Mouse (Mus musculus) layer of hippocampus, adult 9-11 months (tissue): ENCODE data around the gene Plac1.

Experiments
- DNase-seq: peaks from one replicate; pipeline ENCODE4 v3.0.0; 2022

Gene Plac1

GRCm38 (mm10) chrX:53196392-53196791, 43.5 kb downstream of the Plac1 start:
- no peak for DNase-seq

- DNase-seq, result no peak
Measured at GRCm38 (mm10) chrX:53188692-53189091, 51.2 kb downstream of the Plac1 start.

- no peak for DNase-seq
Measured at GRCm38 (mm10) chrX:53179801-53180200, 60.1 kb downstream of the Plac1 start.

- DNase-seq, result no peak
Measured at GRCm38 (mm10) chrX:53176296-53176695, 63.6 kb downstream of the Plac1 start.

GRCm38 (mm10) chrX:53168623-53169022, 71.3 kb downstream of the Plac1 start:
- DNase-seq, result no peak

GRCm38 (mm10) chrX:53166901-53167525, 72.9 kb downstream of the Plac1 start:
- DNase-seq, result no peak

GRCm38 (mm10) chrX:53166251-53166900, 73.5 kb downstream of the Plac1 start:
- no peak for DNase-seq

GRCm38 (mm10) chrX:53162589-53162988, 77.3 kb downstream of the Plac1 start:
- no peak for DNase-seq

GRCm38 (mm10) chrX:53161583-53161982, 78.3 kb downstream of the Plac1 start:
- no peak for DNase-seq

- no peak for DNase-seq
Measured at GRCm38 (mm10) chrX:53161115-53161514, 78.8 kb downstream of the Plac1 start.

GRCm38 (mm10) chrX:53148039-53148438, 91.9 kb downstream of the Plac1 start:
- DNase-seq, result no peak

- no peak for DNase-seq
Measured at GRCm38 (mm10) chrX:53146389-53146917, 93.5 kb downstream of the Plac1 start.

- DNase-seq, result no peak
Measured at GRCm38 (mm10) chrX:53139641-53140040, 100.3 kb downstream of the Plac1 start.

GRCm38 (mm10) chrX:53137066-53137465, 102.8 kb downstream of the Plac1 start:
- no peak for DNase-seq

GRCm38 (mm10) chrX:53129501-53129900, 110.4 kb downstream of the Plac1 start:
- DNase-seq, result no peak

GRCm38 (mm10) chrX:53126492-53127033, 113.3 kb downstream of the Plac1 start:
- DNase-seq, result no peak

- DNase-seq, result no peak
Measured at GRCm38 (mm10) chrX:53125838-53126467, 114.0 kb downstream of the Plac1 start.

GRCm38 (mm10) chrX:53123562-53123961, 116.3 kb downstream of the Plac1 start:
- no peak for DNase-seq

GRCm38 (mm10) chrX:53118631-53119030, 121.3 kb downstream of the Plac1 start:
- DNase-seq, result peak; percentile 1

GRCm38 (mm10) chrX:53118019-53118418, 121.9 kb downstream of the Plac1 start:
- no peak for DNase-seq

GRCm38 (mm10) chrX:53114994-53115393, 124.9 kb downstream of the Plac1 start:
- DNase-seq, result no peak

GRCm38 (mm10) chrX:53110142-53110541, 129.8 kb downstream of the Plac1 start:
- DNase-seq, result no peak

- DNase-seq, result no peak
Measured at GRCm38 (mm10) chrX:53107127-53107526, 132.8 kb downstream of the Plac1 start.

- DNase-seq, result no peak
Measured at GRCm38 (mm10) chrX:53101165-53101564, 138.7 kb downstream of the Plac1 start.
